Mouse (Mus musculus) 416B (cell line): Measurements from ENCODE around the gene Slc7a6os.
A peak's percentile ranks its signal among the peaks of the same experiment; 100 is the strongest.
"Not testable (repeated sequence)": the region's sequence is repeated elsewhere in the genome, so short reads cannot be mapped to it uniquely, and the experiment has no call there.

Experiments
- DNase-seq: peaks from one replicate; pipeline ENCODE4 v3.0.0; 2011; ENCODE audit warnings: low read depth

Gene Slc7a6os

GRCm38 (mm10) chr8:106210821-106211345, at the start of gene Slc7a6os, which contains the start of gene Prmt7:
Gene Slc7a6os, minus strand, starts transcription at chr8:106210935.
Gene Prmt7, plus strand, starts transcription at chr8:106210936.
- peak; percentile 91 for DNase-seq

- DNase-seq = no peak
Measured at GRCm38 (mm10) chr8:106259579-106260255, 49.0 kb upstream of the Slc7a6os start.

DNA sequence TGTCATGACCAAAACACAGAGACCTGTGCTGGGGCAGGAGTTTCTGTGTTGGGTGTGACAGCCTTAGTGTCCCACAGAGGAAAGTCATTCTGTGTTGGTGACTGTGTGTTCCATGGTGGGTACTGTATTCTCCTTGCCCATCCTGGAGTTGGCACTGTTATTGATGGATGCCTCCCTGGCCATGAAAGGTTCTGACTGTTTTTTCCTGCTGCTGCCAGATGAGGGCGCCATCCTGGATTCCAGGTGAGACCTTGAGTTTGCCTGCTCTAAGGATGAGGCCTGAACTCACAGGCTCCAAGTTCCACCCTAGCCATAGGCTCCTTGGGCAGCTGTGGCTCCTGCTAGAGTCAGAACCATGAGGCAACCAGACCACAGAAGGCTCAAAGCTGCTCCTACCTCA, 47.4 kb upstream of the Slc7a6os start:
- peak; percentile 16 for DNase-seq

DNA sequence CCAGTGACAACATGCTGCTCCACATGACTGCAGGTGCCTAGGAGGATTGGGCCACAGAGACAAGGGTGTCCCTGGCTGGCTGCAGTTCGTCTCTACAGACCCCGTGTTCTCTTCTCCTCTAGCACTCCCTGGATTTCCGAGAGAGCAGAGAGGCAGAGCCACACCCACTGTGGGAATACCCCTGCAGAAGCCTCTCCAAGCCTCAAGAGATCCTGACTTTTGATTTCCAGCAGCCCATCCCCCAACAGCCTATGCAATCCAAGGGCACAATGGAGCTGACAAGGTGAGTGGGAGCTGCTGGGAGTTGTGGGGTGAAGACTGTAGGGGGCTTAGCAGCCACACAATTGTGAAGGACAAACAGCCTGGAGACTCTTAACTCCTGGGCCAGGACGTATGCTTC, 39.5 kb upstream of the Slc7a6os start:
- DNase-seq = no peak

DNA sequence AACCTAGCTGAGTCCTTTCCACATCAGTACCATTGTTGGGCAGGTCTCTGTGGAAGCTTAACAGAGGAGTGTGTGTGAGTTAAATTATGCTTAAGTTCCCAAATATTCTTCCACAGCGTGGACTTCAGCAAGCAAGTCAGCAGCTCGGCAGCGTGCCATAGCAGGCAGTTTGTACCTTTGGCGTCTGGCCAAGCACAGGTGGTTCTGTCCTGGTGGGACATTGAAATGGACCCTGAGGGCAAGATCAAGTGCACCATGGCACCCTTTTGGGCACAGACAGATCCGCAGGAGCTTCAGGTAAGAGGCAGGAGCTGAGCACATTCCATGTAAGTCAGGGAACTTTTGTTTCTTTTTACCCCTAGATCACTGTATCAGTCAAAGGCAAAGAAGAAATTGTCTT, 26.4 kb upstream of the Slc7a6os start:
- DNase-seq = no peak

- no peak for DNase-seq
Measured at GRCm38 (mm10) chr8:106234567-106235261, 24.0 kb upstream of the Slc7a6os start.

DNA sequence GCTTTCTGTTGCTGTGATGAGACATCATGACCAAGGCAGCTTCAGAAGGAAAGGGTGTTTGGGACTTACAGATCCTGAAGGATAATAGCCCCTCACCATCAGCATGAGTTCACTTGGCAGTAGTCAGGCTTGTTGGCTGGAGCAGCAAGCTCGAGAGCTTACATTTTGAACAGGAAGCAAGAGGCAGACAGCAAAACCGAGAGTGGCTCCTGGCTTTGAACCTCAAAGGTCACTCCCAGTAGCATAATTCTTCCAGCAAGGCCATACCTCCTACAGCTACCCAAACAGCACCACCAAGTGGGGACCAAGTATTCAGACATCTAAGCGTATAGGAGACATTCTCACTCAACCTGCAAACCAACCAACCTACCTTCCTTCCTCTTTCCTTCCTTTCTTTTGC, 22.0 kb upstream of the Slc7a6os start:
- DNase-seq = peak; percentile 38

GRCm38 (mm10) chr8:106231536-106231935, 20.8 kb upstream of the Slc7a6os start:
- no peak for DNase-seq

DNA sequence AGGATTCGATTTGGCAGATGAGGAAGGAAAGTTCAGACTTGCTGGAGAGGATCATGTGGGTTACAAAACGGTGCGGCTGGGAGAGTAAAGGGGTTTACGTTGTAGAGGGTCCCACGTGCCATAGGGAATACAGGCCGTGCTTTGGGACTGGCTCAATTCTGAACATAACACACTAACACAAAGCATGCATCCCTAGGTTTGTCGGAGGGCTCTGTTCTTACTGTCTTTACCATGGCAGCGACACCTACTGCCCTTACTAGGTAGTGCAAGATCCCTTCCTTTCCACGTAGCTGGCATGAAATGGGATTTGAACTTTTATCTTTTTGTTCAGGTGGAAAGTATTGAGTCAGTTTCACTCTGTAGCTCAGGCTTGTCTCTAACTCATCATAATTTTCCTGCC, 15.9 kb upstream of the Slc7a6os start:
- DNase-seq = peak; percentile 65

DNA sequence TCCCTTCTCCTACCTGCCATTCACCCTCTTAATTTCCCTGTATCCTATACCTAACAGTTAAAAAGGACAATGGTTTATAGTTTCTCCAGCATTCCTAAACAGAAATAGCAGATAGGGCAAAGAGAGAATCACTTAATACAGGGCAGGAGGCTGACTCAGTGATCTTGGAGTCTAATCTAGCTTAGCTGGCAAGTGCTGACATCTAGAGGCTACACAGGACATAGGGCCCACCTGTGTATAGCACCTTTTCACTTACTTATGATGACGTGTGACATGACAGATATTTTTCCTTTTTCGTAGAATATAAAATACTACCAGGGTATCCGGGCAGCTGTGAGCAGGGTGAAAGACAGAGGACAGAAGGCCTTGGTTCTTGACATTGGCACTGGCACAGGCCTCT, 8.9 kb upstream of the Slc7a6os start:
- no peak for DNase-seq

GRCm38 (mm10) chr8:106213959-106214358, 3.2 kb upstream of the Slc7a6os start:
- DNase-seq = no peak

DNA sequence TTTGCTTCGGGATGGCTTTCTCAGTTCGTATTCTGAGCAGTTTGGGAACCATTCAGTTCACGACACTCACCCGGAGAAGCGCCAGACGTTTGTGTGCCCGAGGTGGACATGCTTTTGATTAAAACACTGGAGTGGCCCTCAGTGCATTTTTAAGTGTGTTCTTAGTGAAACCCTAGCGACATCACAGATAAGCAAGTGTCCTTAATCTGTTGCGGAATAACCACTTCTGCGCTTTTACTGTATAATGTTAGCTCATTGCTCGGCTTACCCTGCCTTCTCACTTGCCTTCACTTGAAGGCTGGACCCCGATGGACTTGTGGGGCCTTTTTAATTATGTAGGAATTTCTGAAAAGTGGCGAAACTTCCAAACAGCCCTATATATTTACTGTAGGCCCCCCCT, 686 bp upstream of the Slc7a6os start:
- peak; percentile 56 for DNase-seq

- DNase-seq = peak; percentile 72
Measured at GRCm38 (mm10) chr8:106210035-106210731, 552 bp downstream of the Slc7a6os start.

DNA sequence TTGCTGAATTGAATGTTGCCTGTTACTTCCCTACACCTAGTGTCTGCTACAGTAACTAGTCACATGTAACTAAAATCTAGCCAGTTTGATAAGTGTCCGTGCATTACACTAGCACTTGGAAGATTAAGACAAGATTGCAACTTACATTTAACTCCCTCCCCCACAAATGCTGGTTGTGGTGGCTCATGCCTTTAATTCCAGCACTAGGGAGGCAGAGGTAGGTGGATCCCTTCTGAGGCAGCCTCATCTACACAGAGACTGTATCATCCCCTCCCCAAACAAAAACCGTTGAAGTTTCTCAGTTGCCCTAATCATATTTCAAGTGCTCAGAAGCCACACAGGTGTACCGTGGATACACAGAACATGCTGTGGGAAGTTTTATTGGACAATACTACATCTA, 11.1 kb downstream of the Slc7a6os start:
- not testable (repeated sequence) for DNase-seq

- peak; percentile 87 for DNase-seq
Measured at GRCm38 (mm10) chr8:106198741-106199140, 12.0 kb downstream of the Slc7a6os start.

DNA sequence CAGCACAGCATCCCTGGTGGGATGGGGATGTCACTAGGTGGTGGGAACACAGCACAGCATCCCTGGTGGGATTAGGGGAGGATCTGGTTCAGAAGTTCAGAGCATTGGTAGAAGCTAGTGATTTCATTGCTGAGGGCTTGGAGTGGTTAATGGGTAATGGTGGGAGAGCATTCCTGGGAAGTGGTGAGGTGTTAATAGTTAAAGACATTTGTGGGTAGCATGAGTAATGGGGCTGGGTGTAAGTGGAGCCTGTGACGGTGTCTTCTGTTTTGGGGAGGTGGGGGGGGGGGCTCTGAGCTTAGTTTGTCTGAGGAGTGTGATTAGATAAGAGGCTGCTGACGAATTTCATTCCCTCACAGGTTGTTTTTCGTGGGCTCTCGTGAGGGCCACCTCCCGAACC, 16.7 kb downstream of the Slc7a6os start:
- DNase-seq = no peak

- DNase-seq = peak; percentile 47
Measured at GRCm38 (mm10) chr8:106193162-106193561, 17.6 kb downstream of the Slc7a6os start.

GRCm38 (mm10) chr8:106191639-106192038, 19.1 kb downstream of the Slc7a6os start:
- no peak for DNase-seq

DNA sequence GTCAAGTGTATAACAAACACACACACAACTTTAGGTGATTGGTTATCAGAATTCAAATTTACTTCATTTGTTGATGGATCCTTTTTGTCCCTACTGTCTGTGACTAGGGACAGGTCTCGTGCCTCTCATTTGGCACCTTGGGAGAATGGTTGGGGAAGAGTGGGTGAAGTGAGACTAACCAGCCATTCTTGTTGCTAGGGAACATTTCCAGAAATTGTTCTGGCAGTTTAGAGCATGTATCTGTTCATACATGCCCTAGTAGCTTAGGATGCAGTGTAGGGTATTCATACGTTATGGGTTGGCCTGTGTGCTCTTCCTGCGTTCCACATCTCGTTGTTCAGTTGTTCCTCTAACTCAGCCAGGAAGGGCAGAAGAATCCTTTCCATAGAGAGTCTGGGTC, 21.6 kb downstream of the Slc7a6os start:
- no peak for DNase-seq

GRCm38 (mm10) chr8:106186394-106186793, 24.3 kb downstream of the Slc7a6os start:
- no peak for DNase-seq

- no peak for DNase-seq
Measured at GRCm38 (mm10) chr8:106185628-106186270, 25.0 kb downstream of the Slc7a6os start.

DNA sequence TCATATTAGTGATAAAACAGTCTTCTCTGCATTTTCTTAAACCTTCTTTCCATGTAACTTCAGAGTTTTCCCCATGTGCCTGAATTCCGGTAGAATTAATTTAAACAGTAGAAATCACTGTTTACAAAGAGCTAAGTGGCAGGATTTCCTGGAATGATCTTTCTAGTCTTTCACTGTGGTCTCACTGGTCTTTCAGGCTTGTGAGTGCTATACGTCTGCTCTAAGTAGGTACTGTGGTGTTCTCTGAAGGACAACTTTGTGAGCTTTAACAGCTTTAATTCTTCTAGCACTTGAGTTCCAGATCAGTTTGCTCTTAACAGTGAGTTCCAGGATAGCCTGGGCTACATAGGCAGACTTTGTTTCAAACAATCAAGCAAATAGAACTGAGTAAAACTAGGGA, 32.3 kb downstream of the Slc7a6os start:
- DNase-seq = no peak
